Mouse (Mus musculus) neutrophil, adult 5-6 weeks (primary cell): Measurements from ENCODE around the gene Clcnka. TPM values are rescaled to one million over a fixed set of nuclear protein-coding genes. Genes with fewer than 3 reads are reported as not detected.

Source experiments
- ATAC-seq: fragments of 151-379, 151-347 bp; 2 replicates; pipeline ENCODE4 v1.8.0; 2017; ENCODE audit warnings: mild to moderate bottlenecking, moderate TSS enrichment; ENCODE audit not compliant: insufficient number of reproducible peaks, poor library complexity, low FRiP score, severe bottlenecking; ENCODE audit errors: extremely low read depth
- total RNA-seq: library from RNA; stranded (forward); fragments of 200-1000 nt; gene quantifications from 2 replicates; pipeline ENCODE4 v1.2.3, GENCODE M21; 2017

Gene Clcnka
- total RNA-seq, 1 experiment from 2014 or later = not detected

DNA sequence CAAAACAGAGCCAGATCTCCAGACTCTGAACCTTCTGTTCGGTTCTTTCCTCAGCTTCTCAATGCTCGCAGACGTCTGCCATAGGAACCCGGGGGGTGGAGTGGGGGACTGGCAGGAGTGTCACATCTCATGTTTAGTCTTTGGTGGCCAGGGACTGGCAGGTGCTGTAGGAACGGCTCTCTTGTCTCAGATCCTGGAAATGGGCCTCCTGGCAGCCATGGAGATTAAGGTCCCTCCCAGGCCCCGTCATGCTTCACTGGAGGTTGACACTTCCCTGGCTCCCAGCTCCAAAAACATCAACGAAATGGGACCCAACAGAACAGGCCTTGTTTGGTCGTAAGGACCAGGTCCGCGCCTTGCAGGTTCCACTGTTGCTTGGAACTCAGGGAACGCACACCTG is 49.9 kb downstream of the Clcnka start:
- ATAC-seq = no peak

DNA sequence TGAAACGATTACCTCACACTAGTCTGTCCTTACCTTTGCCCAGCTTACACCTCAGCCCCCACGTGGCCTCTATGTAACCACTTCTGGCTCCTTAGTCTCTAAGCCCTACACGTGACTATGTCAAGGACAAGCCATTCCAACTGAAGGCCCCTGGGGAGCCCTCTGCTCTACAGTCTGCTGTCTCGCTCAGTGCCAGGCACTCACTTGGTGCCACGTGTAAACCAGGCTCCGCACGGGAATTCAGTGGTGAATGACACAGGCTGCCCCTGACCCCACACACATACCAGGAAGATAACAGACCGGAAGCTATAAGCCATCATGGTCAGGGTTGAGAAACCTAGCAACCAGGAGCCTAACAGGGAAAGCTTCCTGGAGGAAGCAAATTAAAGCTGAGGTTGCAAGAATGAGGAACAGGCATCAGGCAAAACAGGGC is 51.1 kb downstream of the Clcnka start:
- no peak for ATAC-seq

- no peak for ATAC-seq
Measured at GRCm38 (mm10) chr4:141345219-141345618, 53.3 kb downstream of the Clcnka start.

- no peak for ATAC-seq
Measured at GRCm38 (mm10) chr4:141343515-141343914, 55.0 kb downstream of the Clcnka start.

DNA sequence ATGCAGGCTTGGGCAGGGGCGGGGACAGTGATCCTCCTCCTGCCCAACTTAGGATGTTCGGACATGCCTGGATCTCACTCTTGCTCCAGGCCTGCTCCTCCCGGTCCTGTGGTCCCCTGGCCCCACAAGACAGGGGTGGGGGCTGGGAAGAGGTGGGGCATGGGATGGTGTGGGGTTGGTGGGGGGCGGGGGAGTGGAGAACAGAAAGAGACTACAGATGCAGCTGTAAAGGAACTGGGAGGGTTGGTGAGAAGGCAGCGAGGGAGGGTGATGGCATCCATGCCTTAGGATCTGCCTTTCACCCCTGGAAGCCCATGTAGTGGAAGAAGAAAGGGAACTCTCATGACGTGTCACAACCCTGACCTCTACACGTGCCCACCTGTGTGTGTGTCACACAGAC is 57.0 kb downstream of the Clcnka start:
- no peak for ATAC-seq

DNA sequence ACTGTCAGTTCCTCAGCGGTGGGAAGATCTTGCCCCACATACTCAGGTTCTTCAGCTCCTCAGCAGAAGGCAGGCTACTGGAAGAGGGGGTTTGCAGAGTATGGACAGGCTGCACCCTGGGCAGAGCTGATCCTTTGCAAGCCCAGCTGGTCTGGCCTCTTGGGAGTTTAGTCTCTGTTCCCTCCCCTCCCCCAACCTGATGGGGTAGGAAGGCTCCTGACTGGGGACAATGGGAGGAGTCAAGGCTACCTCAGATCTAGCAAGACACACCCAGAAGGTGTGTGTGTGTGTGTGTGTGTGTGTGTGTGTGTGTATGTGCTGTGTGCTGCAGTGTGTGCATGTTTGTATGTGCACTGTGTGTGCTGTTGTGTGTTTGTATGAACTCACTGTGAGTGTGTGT is 59.7 kb downstream of the Clcnka start:
- ATAC-seq = no peak

- no peak for ATAC-seq
Measured at GRCm38 (mm10) chr4:141337986-141338385, 60.5 kb downstream of the Clcnka start.

DNA sequence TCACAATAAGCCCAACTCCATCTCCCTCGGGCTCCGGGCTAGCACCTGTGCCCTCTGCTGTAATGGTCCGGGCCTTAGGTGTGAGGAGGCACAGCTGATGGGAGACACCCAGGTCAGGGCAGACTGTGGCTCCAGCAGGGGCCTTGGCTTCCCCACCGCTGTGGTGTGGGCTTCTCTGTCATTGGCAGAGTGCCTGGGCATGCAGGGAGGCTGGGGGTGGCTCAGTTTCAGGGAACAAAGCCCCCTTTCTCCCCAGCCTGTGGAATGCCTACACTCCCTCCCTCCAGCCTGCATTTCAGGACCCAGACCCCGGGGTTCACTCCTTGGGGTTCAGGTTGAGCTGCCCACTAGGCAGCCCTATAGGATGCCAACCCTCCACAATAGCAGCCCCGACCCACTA is 62.3 kb downstream of the Clcnka start:
- ATAC-seq = no peak

- ATAC-seq = no peak
Measured at GRCm38 (mm10) chr4:141335263-141335796, 63.2 kb downstream of the Clcnka start.

- ATAC-seq = no peak
Measured at GRCm38 (mm10) chr4:141334695-141335094, 63.8 kb downstream of the Clcnka start.

Other genes starting within 250 kb of the Clcnka start
- gene Rsg1, start 184.8 kb downstream of the Clcnka start, total RNA-seq = 0.70 and 1.2 TPM in 2 replicates
- gene Arhgef19, start 159.2 kb downstream of the Clcnka start, total RNA-seq = not detected in 2 replicates
- 1.2 and 2.8 TPM in 2 replicates for gene Epha2, start 97.5 kb downstream of the Clcnka start, total RNA-seq
- not detected in 2 replicates for gene Fam131c, start 30.5 kb downstream of the Clcnka start, total RNA-seq
- gene Clcnkb, start 17.3 kb upstream of the Clcnka start, total RNA-seq = not detected in 2 replicates
- not detected in 2 replicates for gene Hspb7, start 22.1 kb upstream of the Clcnka start, total RNA-seq
- not detected in 2 replicates for gene Srarp, start 37.4 kb upstream of the Clcnka start, total RNA-seq
- 25.3 and 32.0 TPM in 2 replicates for gene Zbtb17, start 45.9 kb upstream of the Clcnka start, total RNA-seq
- gene Spen, start 139.9 kb upstream of the Clcnka start, total RNA-seq = 40.5 and 54.9 TPM in 2 replicates
- gene Fblim1, start 207.4 kb upstream of the Clcnka start, total RNA-seq = 0.12 TPM in 1 of 2 replicates, not detected in the other
- gene Tmem82, start 219.9 kb upstream of the Clcnka start, total RNA-seq = not detected in 2 replicates
- gene Slc25a34, start 225.1 kb upstream of the Clcnka start, total RNA-seq = 0.23 and 0.25 TPM in 2 replicates